In the genomic region with DNA sequence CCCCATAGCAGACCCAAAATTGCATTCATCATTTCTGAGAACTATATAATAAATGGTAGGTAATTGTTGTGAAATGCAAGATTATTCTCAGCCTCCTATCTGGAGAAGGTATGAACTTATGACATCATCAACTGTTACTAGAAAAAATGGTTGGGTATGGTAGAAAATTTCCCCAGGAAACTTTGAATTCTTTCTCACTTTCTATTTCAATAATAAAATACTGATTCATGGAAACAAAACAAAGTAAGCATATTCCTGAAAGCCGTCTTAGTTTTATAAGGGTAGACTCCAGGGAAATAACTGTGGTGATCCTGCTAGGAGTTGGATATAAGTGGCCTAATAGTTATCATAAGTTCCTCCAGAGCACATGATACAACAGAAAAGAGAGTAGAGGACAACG, we compare ENCODE assay signal across 22 mouse cellular contexts. TPM values are rescaled to one million over a fixed set of nuclear protein-coding genes. Genes with fewer than 3 reads are reported as not detected.
DNase-seq lines count a peak whose midpoint lies in the region; ATAC-seq and TF ChIP-seq lines count a peak whose summit lies in the region.
"Had no signal": no experiment of that assay in that cellular context is flagged by ENCODE, and none has a peak within 500 bp of the region (broad histone marks: within the 10 kb centered on the region; RNA-seq: fewer than 3 reads in every experiment).

No protein-coding gene starts in this region.

- peak; percentile 21 for DNase-seq in CH12.LX (ENCODE audit: extremely low read depth)
- DNase-seq in induced T-regulatory cell, adult 2 months (ENCODE audit: low read depth), result peak; percentile 39
- DNase-seq in retina, postnatal 1 day, result no peak
- DNase-seq in urinary bladder, postnatal 36 days (ENCODE audit: low spot score in 2 of 2), result no peak
- DNase-seq in adrenal gland, postnatal 10 days, result no peak
- DNase-seq: adrenal gland, adult 8-10 months; adrenal gland, postnatal 25 days; cerebellum, adult 11 months; cerebellum, adult 18-20 months; cerebellum, adult 8-10 months; cerebellum, adult 9-11 months; cerebellum, postnatal 14 days; cerebellum, postnatal 36 days; embryo, embryonic 11 days; forebrain, postnatal 0 days had no signal

- H3K9ac ChIP-seq in CH12.LX (ENCODE audit: insufficient read depth, low read depth), result peak overlapping the region; percentile 77
- H3K9ac ChIP-seq: embryonic facial prominence, embryonic 13.5 days; embryonic facial prominence, embryonic 15.5 days; forebrain, embryonic 13.5 days; forebrain, embryonic 15.5 days; forebrain, postnatal 0 days had no signal

- peak overlapping the region in 1 of 3 experiments; percentile 34 for H3K4me3 ChIP-seq in CH12.LX (replicated peaks in 1 of 3; ENCODE audit: low read depth in 2 of 3, low read length in 2 of 3, poor library complexity in 1 of 3)
- H3K4me3 ChIP-seq: embryonic facial prominence, embryonic 13.5 days; embryonic facial prominence, embryonic 15.5 days; erythroblast, embryonic 14.5 days; forebrain, embryonic 13.5 days; forebrain, embryonic 15.5 days had no signal

- H3K9me3 ChIP-seq in CH12.LX (replicated peaks; ENCODE audit: low read length), result no peaks in the 10 kb centered on the region
- H3K9me3 ChIP-seq: embryonic facial prominence, embryonic 13.5 days; embryonic facial prominence, embryonic 15.5 days; forebrain, embryonic 13.5 days; forebrain, embryonic 15.5 days had no signal

- no peaks in the 10 kb centered on the region for H3K27me3 ChIP-seq in CH12.LX (replicated peaks)
- H3K27me3 ChIP-seq: embryonic facial prominence, embryonic 13.5 days; embryonic facial prominence, embryonic 15.5 days; forebrain, embryonic 13.5 days; forebrain, embryonic 15.5 days had no signal

- TF ChIP-seq CTCF in CH12.LX (conservative IDR thresholded peaks at IDR 0.05 in 1 of 2, IDR thresholded peaks at IDR 0.05 in 1 of 2; ENCODE audit: low read depth in 2 of 2, low read length in 2 of 2), result no peak

- H3K79me2 ChIP-seq in CH12.LX (replicated peaks; ENCODE audit: control insufficient read depth, extremely low read depth, insufficient read depth, poor library complexity, severe bottlenecking), result peaks cover 15% of the 10 kb centered on the region

- peak; percentile 31 for ATAC-seq in CD4-positive, CD25-positive, alpha-beta regulatory T cell, adult 4 months
- ATAC-seq: forebrain, embryonic 15.5 days; forebrain, postnatal 0 days had no signal

- TF ChIP-seq POLR2A in CH12.LX (IDR thresholded peaks at IDR 0.05; ENCODE audit: low read depth, low read length), result no peak

- dilution Hi-C loops in CH12.LX (cut with MboI; ENCODE audit: extremely low pct_ligation_motif_present, extremely low pct_unique_long_range_greater_than_20kb, low sequenced_read_pairs), result no loop called here

- H3K36me3 ChIP-seq in CH12.LX (replicated peaks in 1 of 2; ENCODE audit: control insufficient read depth in 1 of 2, insufficient read depth in 1 of 2, low read length in 1 of 2), result peaks cover 9 to 11% of the 10 kb centered on the region in 2 experiments
- H3K36me3 ChIP-seq: embryonic facial prominence, embryonic 13.5 days; embryonic facial prominence, embryonic 15.5 days had no signal

- TF ChIP-seq RAD21 in CH12.LX (IDR thresholded peaks at IDR 0.05; ENCODE audit: low read depth, low read length), result no peak; the same call in 1 of the 2 replicates

- H3K4me2 ChIP-seq in CH12.LX (ENCODE audit: insufficient read depth, low read depth, poor library complexity, severe bottlenecking), result peak overlapping the region; percentile 98
- H3K4me2 ChIP-seq: embryonic facial prominence, embryonic 13.5 days; embryonic facial prominence, embryonic 15.5 days; forebrain, embryonic 13.5 days; forebrain, embryonic 15.5 days had no signal

- H3K4me1 ChIP-seq in CH12.LX (ENCODE audit: control insufficient read depth in 1 of 2, insufficient read depth in 2 of 2), result peaks cover 14 to 51% of the 10 kb centered on the region in 2 experiments
- H3K4me1 ChIP-seq: embryonic facial prominence, embryonic 13.5 days; embryonic facial prominence, embryonic 15.5 days; forebrain, embryonic 13.5 days; forebrain, embryonic 15.5 days had no signal

- H3K27ac ChIP-seq in CH12.LX (ENCODE audit: insufficient read depth, low read depth), result peak overlapping the region; percentile 99
- H3K27ac ChIP-seq: embryonic facial prominence, embryonic 13.5 days; embryonic facial prominence, embryonic 15.5 days; forebrain, embryonic 13.5 days; forebrain, embryonic 15.5 days had no signal

- TF ChIP-seq EP300 in CH12.LX (IDR thresholded peaks at IDR 0.05; ENCODE audit: low read length), result peak; percentile 90

- in situ Hi-C loops in CH12.LX (cut with MboI; ENCODE audit: low pct_ligation_motif_present, low pct_unique_long_range_greater_than_20kb, low sequenced_read_pairs), result no loop called here

TF ChIP-seq in CH12.LX, 34 proteins besides CTCF, POLR2A, EP300 and RAD21:
- TF ChIP-seq MAFK (IDR thresholded peaks at IDR 0.05; ENCODE audit: insufficient replicate concordance, low read length) (peak; percentile 78), JUN (IDR thresholded peaks at IDR 0.05; ENCODE audit: insufficient read depth, low read depth, low read length) (peak; percentile 89), TBP (conservative IDR thresholded peaks at IDR 0.05; ENCODE audit: low read depth, low read length) (0 out of 2 replicates have a peak, but pooled peaks have one; percentile 33), TCF12 (IDR thresholded peaks at IDR 0.05; ENCODE audit: low read depth, low read length) (peak; percentile 60; the same call in 1 of the 2 replicates), CHD1 (IDR thresholded peaks at IDR 0.05; ENCODE audit: low read depth, low read length) (peak; percentile 69; the same call in 1 of the 2 replicates), MXI1 (IDR thresholded peaks at IDR 0.05; ENCODE audit: low read depth, low read length) (no peak), HCFC1 (IDR thresholded peaks at IDR 0.05; ENCODE audit: low read depth, low read length) (no peak; the same call in 1 of the 2 replicates), SIN3A (IDR thresholded peaks at IDR 0.05; ENCODE audit: low read length) (peak; percentile 24; the same call in 1 of the 2 replicates), BHLHE40 (IDR thresholded peaks at IDR 0.05; ENCODE audit: low read depth, low read length) (peak; percentile 54; the same call in 1 of the 2 replicates), MEF2A (IDR thresholded peaks at IDR 0.05; ENCODE audit: borderline replicate concordance, low read depth, low read length) (peak; percentile 74), ZKSCAN1 (IDR thresholded peaks at IDR 0.05; ENCODE audit: borderline replicate concordance, low read depth, low read length) (no peak), ETS1 (conservative IDR thresholded peaks at IDR 0.05; ENCODE audit: low read depth, low read length) (peak; percentile 81), RCOR1 (conservative IDR thresholded peaks at IDR 0.05; ENCODE audit: low read depth, low read length) (peak; percentile 78), IRF4 (IDR thresholded peaks at IDR 0.05; ENCODE audit: low read depth, low read length) (peak; percentile 89), ZNF384 (IDR thresholded peaks at IDR 0.05; ENCODE audit: low read depth, low read length) (peak; percentile 93), UBTF (IDR thresholded peaks at IDR 0.05; ENCODE audit: low read depth, low read length) (no peak), KAT2A (IDR thresholded peaks at IDR 0.05; ENCODE audit: insufficient replicate concordance, low read length) (no peak), MYC (IDR thresholded peaks at IDR 0.05; ENCODE audit: low read depth, low read length) (0 out of 2 replicates have a peak, but pooled peaks have one; percentile 49), MAX (IDR thresholded peaks at IDR 0.05; ENCODE audit: low read length) (peak; percentile 58; the same call in 1 of the 2 replicates), JUND (conservative IDR thresholded peaks at IDR 0.05; ENCODE audit: low read depth, low read length) (peak; percentile 92), CHD2 (IDR thresholded peaks at IDR 0.05; ENCODE audit: low read length) (peak; percentile 52; the same call in 1 of the 2 replicates), ELF1 (IDR thresholded peaks at IDR 0.05; ENCODE audit: low read depth, low read length) (0 out of 2 replicates have a peak, but pooled peaks have one; percentile 33)

RNA-seq across cellular contexts. Expression of a gene that starts 19.8 kb away (rescaled TPM):
- polyA plus RNA-seq in CD4-positive, CD25-positive, alpha-beta regulatory T cell, adult 4 months (2017; shearing (Covaris generic)), result 100 to 1,000 TPM; 163 to 168 TPM
- total RNA-seq in CH12.LX (2012; rRNA removed) (63.0 and 77.5 TPM in 2 replicates), CH12.LX (2014; rRNA removed) (13.7 and 15.1 TPM in 2 replicates)
- 15.3 and 17.0 TPM in 2 replicates for polyA plus RNA-seq in CH12.LX (2012; ENCODE audit: insufficient read length, low read depth)
- 10 to 100 TPM; 68.9 to 80.1 TPM for total RNA-seq in adrenal gland, postnatal 10 days (2021)
- total RNA-seq: MEL had no signal

Comparison
In these comparisons a context has a peak if more than half of its experiments do, and no peak if none do; other contexts are left out.
1. DNase-seq: peak in CH12.LX (single experiment) and induced T-regulatory cell, adult 2 months (single experiment); none in retina, postnatal 1 day (single experiment), urinary bladder, postnatal 36 days (0 of 2) and adrenal gland, postnatal 10 days (single experiment).